Mouse (Mus musculus): Measurements from ENCODE around the gene Elf2. TPM values are rescaled to one million over a fixed set of nuclear protein-coding genes. Genes with fewer than 3 reads are reported as not detected.
"Not testable (repeated sequence)": the region's sequence is repeated elsewhere in the genome, so short reads cannot be mapped to it uniquely, and the experiment has no call there.

Gene Elf2
- polyA plus RNA-seq, 1 experiment from 2014 or later = 47.1 TPM

- 45% methylated on average over 5 of the region's 5 CpGs for WGBS
- ATAC-seq (ENCODE audit: low FRiP score) = no peak
- Histone ChIP-seq H3K36me3 (no peaks in the 10 kb centered on the region), H3K4me3 (no peak overlapping the region), H3K27ac (no peak overlapping the region), H3K9me3 (no peaks in the 10 kb centered on the region), H3K9ac (no peak overlapping the region), H3K27me3 (peaks cover 48% of the 10 kb centered on the region), H3K4me1 (replicated peaks) (peaks cover 9% of the 10 kb centered on the region), H3K4me2 (no peak overlapping the region)
Observed at GRCm38 (mm10) chr3:51357078-51357477, 16.6 kb upstream of the Elf2 start.

- H3K36me3 ChIP-seq; H3K9ac ChIP-seq; H3K9me3 ChIP-seq; H3K4me2 ChIP-seq; ATAC-seq (ENCODE audit: low FRiP score); H3K27ac ChIP-seq; H3K4me1 ChIP-seq (replicated peaks); H3K4me3 ChIP-seq: not testable (repeated sequence)
- H3K27me3 ChIP-seq = peaks cover 30% of the 10 kb centered on the region
- 90% methylated on average over 6 of the region's 6 CpGs for WGBS
Observed at GRCm38 (mm10) chr3:51354956-51355355, 14.5 kb upstream of the Elf2 start.

- peaks cover 21% of the 10 kb centered on the region for H3K27me3 ChIP-seq
- H3K27ac ChIP-seq = no peak overlapping the region
- H3K36me3 ChIP-seq = no peaks in the 10 kb centered on the region
- H3K9ac ChIP-seq = no peak overlapping the region
- H3K4me1 ChIP-seq (replicated peaks) = peaks cover 6% of the 10 kb centered on the region
- WGBS = 81% methylated on average over 3 of the region's 3 CpGs
- no peak overlapping the region for H3K4me2 ChIP-seq
- ATAC-seq (ENCODE audit: low FRiP score) = no peak
- no peak overlapping the region for H3K4me3 ChIP-seq
- H3K9me3 ChIP-seq = no peaks in the 10 kb centered on the region
Observed at GRCm38 (mm10) chr3:51354034-51354427, 13.6 kb upstream of the Elf2 start.

GRCm38 (mm10) chr3:51353325-51354033, 13.0 kb upstream of the Elf2 start:
- no peaks in the 10 kb centered on the region for H3K36me3 ChIP-seq
- H3K27ac ChIP-seq = no peak overlapping the region
- no peak overlapping the region for H3K4me2 ChIP-seq
- H3K27me3 ChIP-seq = peaks cover 16% of the 10 kb centered on the region
- no peak overlapping the region for H3K4me3 ChIP-seq
- H3K9ac ChIP-seq = no peak overlapping the region
- 78% methylated on average over 4 of the region's 4 CpGs for WGBS
- peaks cover under 1% of the 10 kb centered on the region for H3K4me1 ChIP-seq (replicated peaks)
- H3K9me3 ChIP-seq = no peaks in the 10 kb centered on the region
- no peak for ATAC-seq (ENCODE audit: low FRiP score)

GRCm38 (mm10) chr3:51350806-51351205, 10.3 kb upstream of the Elf2 start:
- no peak overlapping the region for H3K27ac ChIP-seq
- H3K4me2 ChIP-seq = no peak overlapping the region
- H3K9me3 ChIP-seq = no peaks in the 10 kb centered on the region
- H3K36me3 ChIP-seq = no peaks in the 10 kb centered on the region
- WGBS = 30% methylated on average over 3 of the region's 3 CpGs
- no peak overlapping the region for H3K9ac ChIP-seq
- no peak overlapping the region for H3K4me3 ChIP-seq
- no peak for ATAC-seq (ENCODE audit: low FRiP score)
- H3K4me1 ChIP-seq (replicated peaks) = no peaks in the 10 kb centered on the region
- no peaks in the 10 kb centered on the region for H3K27me3 ChIP-seq

GRCm38 (mm10) chr3:51348646-51349238, 8.3 kb upstream of the Elf2 start:
- Histone ChIP-seq H3K36me3 (no peaks in the 10 kb centered on the region), H3K9ac (no peak overlapping the region), H3K4me3 (no peak overlapping the region), H3K9me3 (no peaks in the 10 kb centered on the region), H3K4me2 (no peak overlapping the region), H3K4me1 (replicated peaks) (no peaks in the 10 kb centered on the region), H3K27ac (no peak overlapping the region), H3K27me3 (no peaks in the 10 kb centered on the region)
- ATAC-seq (ENCODE audit: low FRiP score) = no peak
- 44% methylated on average over 3 of the region's 3 CpGs for WGBS

GRCm38 (mm10) chr3:51345017-51345416, 4.6 kb upstream of the Elf2 start:
- not testable (repeated sequence) for H3K4me3 ChIP-seq; ATAC-seq (ENCODE audit: low FRiP score)

GRCm38 (mm10) chr3:51344182-51344581, 3.7 kb upstream of the Elf2 start:
- H3K4me2 ChIP-seq; H3K27me3 ChIP-seq; H3K9me3 ChIP-seq; H3K27ac ChIP-seq; H3K4me3 ChIP-seq; H3K9ac ChIP-seq; H3K36me3 ChIP-seq; H3K4me1 ChIP-seq (replicated peaks); ATAC-seq (ENCODE audit: low FRiP score): not testable (repeated sequence)
- WGBS = 95% methylated on average over 6 of the region's 6 CpGs

More at GRCm38 (mm10) chr3:51345017-51345416, 4.6 kb upstream of the Elf2 start:
- H3K4me1 ChIP-seq (replicated peaks); H3K9ac ChIP-seq; H3K27ac ChIP-seq; H3K27me3 ChIP-seq; H3K36me3 ChIP-seq; H3K4me2 ChIP-seq; H3K9me3 ChIP-seq: not testable (repeated sequence)
- 93% methylated on average over 2 of the region's 2 CpGs for whole genome bisulfite sequencing

- WGBS = 91% methylated on average over 4 of the region's 4 CpGs
- no peaks in the 10 kb centered on the region for H3K36me3 ChIP-seq
- no peak overlapping the region for H3K4me3 ChIP-seq
- peaks cover 16% of the 10 kb centered on the region for H3K4me1 ChIP-seq (replicated peaks)
- H3K4me2 ChIP-seq = no peak overlapping the region
- H3K27me3 ChIP-seq = no peaks in the 10 kb centered on the region
- no peak overlapping the region for H3K27ac ChIP-seq
- H3K9me3 ChIP-seq = no peaks in the 10 kb centered on the region
- ATAC-seq (ENCODE audit: low FRiP score) = no peak
- no peak overlapping the region for H3K9ac ChIP-seq
Observed at GRCm38 (mm10) chr3:51343260-51343659, 2.8 kb upstream of the Elf2 start.

- H3K4me3 ChIP-seq = peak overlapping the region; percentile 89
- H3K4me1 ChIP-seq (replicated peaks) = peaks cover 24% of the 10 kb centered on the region
- no peaks in the 10 kb centered on the region for H3K9me3 ChIP-seq
- no peaks in the 10 kb centered on the region for H3K36me3 ChIP-seq
- peak overlapping the region; percentile 99 for H3K27ac ChIP-seq
- WGBS = 6% methylated on average over 9 of the region's 9 CpGs
- no peak for ATAC-seq (ENCODE audit: low FRiP score)
- H3K4me2 ChIP-seq = peak overlapping the region; percentile 69
- H3K27me3 ChIP-seq = no peaks in the 10 kb centered on the region
- H3K9ac ChIP-seq = peak overlapping the region; percentile 95
Observed at GRCm38 (mm10) chr3:51342152-51342551, 1.7 kb upstream of the Elf2 start.

- Histone ChIP-seq H3K27ac (peak overlapping the region; percentile 99), H3K4me3 (peak overlapping the region; percentile 89), H3K36me3 (no peaks in the 10 kb centered on the region), H3K9ac (peak overlapping the region; percentile 95), H3K27me3 (no peaks in the 10 kb centered on the region), H3K4me2 (peak overlapping the region; percentile 69), H3K4me1 (replicated peaks) (peaks cover 24% of the 10 kb centered on the region), H3K9me3 (no peaks in the 10 kb centered on the region)
- peak; percentile 81 for ATAC-seq (ENCODE audit: low FRiP score)
- under 1% methylated on average over 84 of the region's 86 CpGs for WGBS
Observed at GRCm38 (mm10) chr3:51341268-51342081, 1.0 kb upstream of the Elf2 start.

GRCm38 (mm10) chr3:51339734-51340551, 520 bp downstream of the Elf2 start:
- Histone ChIP-seq H3K27ac (peak overlapping the region; percentile 99), H3K36me3 (no peaks in the 10 kb centered on the region), H3K9me3 (no peaks in the 10 kb centered on the region), H3K4me2 (peak overlapping the region; percentile 69), H3K27me3 (no peaks in the 10 kb centered on the region), H3K4me1 (replicated peaks) (peaks cover 28% of the 10 kb centered on the region), H3K4me3 (peak overlapping the region; percentile 89), H3K9ac (peak overlapping the region; percentile 95)
- ATAC-seq (ENCODE audit: low FRiP score) = no peak; the same call in 1 of the 2 replicates
- WGBS = under 1% methylated on average over 84 of the region's 113 CpGs

Measured in hindbrain, embryonic 13.5 days (tissue).